Comparison of ENCODE assay signal across 9 mouse cellular contexts in genomic region chr11:88720261-88721143, GRCm38 (mm10). TPM values are rescaled to one million over a fixed set of nuclear protein-coding genes. Genes with fewer than 3 reads are reported as not detected.
DNase-seq lines count a peak whose midpoint lies in the region; ATAC-seq and TF ChIP-seq lines count a peak whose summit lies in the region.
"Had no signal": no experiment of that assay in that cellular context is flagged by ENCODE, and none has a peak within 500 bp of the region (broad histone marks: within the 10 kb centered on the region; RNA-seq: fewer than 3 reads in every experiment).

No protein-coding gene starts in this region.

- peaks cover 2% of the 10 kb centered on the region; the same call in 1 of the 2 replicates for H3K36me3 ChIP-seq in forebrain, embryonic 10.5 days (replicated peaks)
- no peaks in the 10 kb centered on the region for H3K36me3 ChIP-seq in forebrain, postnatal 0 days (ENCODE audit: insufficient read depth)
- no peaks in the 10 kb centered on the region for H3K36me3 ChIP-seq in neural tube, embryonic 11.5 days (ENCODE audit: control insufficient read depth, insufficient read depth, low read length)
- no peaks in the 10 kb centered on the region for H3K36me3 ChIP-seq in liver, embryonic 12.5 days

- TF ChIP-seq CTCF in forebrain, postnatal 0 days (IDR thresholded peaks at IDR 0.05; ENCODE audit: low read depth), result no peak

- H3K4me1 ChIP-seq in forebrain, embryonic 10.5 days, result peaks cover 48% of the 10 kb centered on the region
- H3K4me1 ChIP-seq in forebrain, postnatal 0 days (ENCODE audit: insufficient read depth), result peaks cover 8% of the 10 kb centered on the region
- peaks cover 17% of the 10 kb centered on the region for H3K4me1 ChIP-seq in neural tube, embryonic 11.5 days (ENCODE audit: control insufficient read depth, insufficient read depth, low read length)
- peaks cover 44% of the 10 kb centered on the region for H3K4me1 ChIP-seq in liver, embryonic 12.5 days

- no peaks in the 10 kb centered on the region for H3K9me3 ChIP-seq in forebrain, embryonic 10.5 days
- H3K9me3 ChIP-seq in forebrain, postnatal 0 days (ENCODE audit: low read length), result no peaks in the 10 kb centered on the region
- H3K9me3 ChIP-seq in neural tube, embryonic 11.5 days (ENCODE audit: control insufficient read depth, low read length), result no peaks in the 10 kb centered on the region
- H3K9me3 ChIP-seq in liver, embryonic 12.5 days (replicated peaks), result no peaks in the 10 kb centered on the region

- no peak overlapping the region; the same call in 1 of the 2 replicates for H3K4me3 ChIP-seq in forebrain, embryonic 10.5 days
- H3K4me3 ChIP-seq in forebrain, postnatal 0 days (ENCODE audit: low read depth, low read length), result no peak overlapping the region
- no peak overlapping the region for H3K4me3 ChIP-seq in neural tube, embryonic 11.5 days (ENCODE audit: low read depth, low read length)
- no peak overlapping the region for H3K4me3 ChIP-seq in liver, embryonic 12.5 days

- no peak overlapping the region for H3K4me2 ChIP-seq in forebrain, postnatal 0 days (ENCODE audit: low read depth)
- 0 out of 2 replicates have a peak overlapping the region, but pooled peaks have one; percentile 14 for H3K4me2 ChIP-seq in neural tube, embryonic 11.5 days (ENCODE audit: low read depth)
- H3K4me2 ChIP-seq in liver, embryonic 12.5 days, result peak overlapping the region; percentile 99

- no peak for ATAC-seq in forebrain, postnatal 0 days
- no peak for ATAC-seq in neural tube, embryonic 11.5 days (ENCODE audit: insufficient read depth, low FRiP score, low TSS enrichment)
- peak; percentile 41 for ATAC-seq in liver, embryonic 12.5 days

- H3K27ac ChIP-seq in forebrain, embryonic 10.5 days, result peak overlapping the region; percentile 58
- no peak overlapping the region for H3K27ac ChIP-seq in forebrain, postnatal 0 days (ENCODE audit: low read depth, low read length)
- H3K27ac ChIP-seq in neural tube, embryonic 11.5 days (ENCODE audit: low read depth, low read length), result no peak overlapping the region
- H3K27ac ChIP-seq in liver, embryonic 12.5 days, result peak overlapping the region; percentile 36; the same call in 1 of the 2 replicates

- H3K27me3 ChIP-seq in forebrain, embryonic 10.5 days (ENCODE audit: poor library complexity, severe bottlenecking), result peaks cover 8% of the 10 kb centered on the region; the same call in 1 of the 2 replicates
- no peaks in the 10 kb centered on the region for H3K27me3 ChIP-seq in forebrain, postnatal 0 days (ENCODE audit: insufficient read depth, low read length)
- H3K27me3 ChIP-seq in neural tube, embryonic 11.5 days (ENCODE audit: control insufficient read depth, insufficient read depth, low read length), result no peaks in the 10 kb centered on the region
- H3K27me3 ChIP-seq in liver, embryonic 12.5 days (replicated peaks), result no peaks in the 10 kb centered on the region

- WGBS in forebrain, embryonic 10.5 days, result 71% methylated on average over 13 of the region's 13 CpGs
- WGBS in forebrain, postnatal 0 days, result 78% methylated on average over 13 of the region's 13 CpGs
- 70% methylated on average over 13 of the region's 13 CpGs for WGBS in neural tube, embryonic 11.5 days
- 57% methylated on average over 13 of the region's 13 CpGs for WGBS in liver, embryonic 12.5 days (ENCODE audit: insufficient replicate concordance)

- intact Hi-C loops in left cerebral cortex, postnatal 36 days (cut with DNase I), result loop anchor here (10.0 kb wide), 1 partner anchor 506 kb away; no protein-coding TSS in a partner anchor

- no peak for DNase-seq in forebrain, embryonic 10.5 days (ENCODE audit: extremely low spot score, low spot score)
- DNase-seq in forebrain, postnatal 0 days, result no peak
- DNase-seq in neural tube, embryonic 11.5 days (ENCODE audit: low spot score), result no peak
- DNase-seq in neural tube, embryonic 10.5 days (ENCODE audit: extremely low spot score, low spot score), result no peak
- DNase-seq in left cerebral cortex, postnatal 36 days (ENCODE audit: low spot score in 2 of 2), result no peak
- no peak for DNase-seq in thymus, postnatal 0 days (ENCODE audit: low spot score)
- DNase-seq in frontal cortex, adult 2 months (ENCODE audit: extremely low spot score in 1 of 2, low spot score in 1 of 2), result no peak
- DNase-seq: heart, postnatal 36 days had no signal

- H3K9ac ChIP-seq in forebrain, postnatal 0 days, result no peak overlapping the region
- H3K9ac ChIP-seq in neural tube, embryonic 11.5 days (ENCODE audit: low read length), result no peak overlapping the region
- H3K9ac ChIP-seq in liver, embryonic 12.5 days, result no peak overlapping the region

RNA-seq across cellular contexts. Expression of gene Msi2, which starts 2.2 kb away (rescaled TPM):
- 19.2 and 20.4 TPM in 2 replicates for polyA plus RNA-seq in forebrain, embryonic 10.5 days (2016; fragmentation: Nextera tagmentation; extraction: Ambion mirVana)
- total RNA-seq in forebrain, postnatal 0 days (2014; rRNA removed), result 81.4 and 107 TPM in 2 replicates
- polyA plus RNA-seq in forebrain, postnatal 0 days (2015; fragmentation: Nextera tagmentation; extraction: Ambion mirVana), result 9.8 and 18.5 TPM in 2 replicates
- 19.7 and 20.6 TPM in 2 replicates for polyA plus RNA-seq in neural tube, embryonic 11.5 days (2014; fragmentation: Nextera tagmentation; extraction: Ambion mirVana)
- polyA plus RNA-seq in liver, embryonic 12.5 days (2016; fragmentation: Nextera tagmentation; extraction: Ambion mirVana), result 5.0 and 5.2 TPM in 2 replicates
- 100 to 1,000 TPM; 117 to 132 TPM for total RNA-seq in left cerebral cortex, postnatal 36 days (2021)
- polyA plus RNA-seq in thymus, postnatal 0 days (2015; fragmentation: Nextera tagmentation; extraction: Ambion mirVana), result 13.5 and 23.0 TPM in 2 replicates
- 77.1 and 82.2 TPM in 2 replicates for polyA plus RNA-seq in frontal cortex, adult 2 months (2012; rRNA removed)

Comparison
In these comparisons a context has a peak if more than half of its experiments do, and no peak if none do; other contexts are left out.
1. H3K27ac ChIP-seq: peak in forebrain, embryonic 10.5 days (single experiment) and liver, embryonic 12.5 days (single experiment); none in forebrain, postnatal 0 days (single experiment) and neural tube, embryonic 11.5 days (single experiment).